Mouse (Mus musculus) lung, adult 2 months (tissue): ENCODE measurements around the gene Cnbd2.

Experiments
- CTCF ChIP-seq: fragments of 200-500 bp; IDR thresholded peaks from 2 replicates; pipeline ENCODE4 v1.5.1; 2011; ENCODE audit warnings: mild to moderate bottlenecking, low read length, control low read depth; ENCODE audit not compliant: insufficient read depth
- POLR2A ChIP-seq: fragments of 200-500 bp; IDR thresholded peaks from 2 replicates; pipeline ENCODE4 v1.6.1; 2011; ENCODE audit warnings: low read depth, mild to moderate bottlenecking, control low read depth, low read length, borderline replicate concordance; ENCODE audit errors: extremely low read depth

DNA sequence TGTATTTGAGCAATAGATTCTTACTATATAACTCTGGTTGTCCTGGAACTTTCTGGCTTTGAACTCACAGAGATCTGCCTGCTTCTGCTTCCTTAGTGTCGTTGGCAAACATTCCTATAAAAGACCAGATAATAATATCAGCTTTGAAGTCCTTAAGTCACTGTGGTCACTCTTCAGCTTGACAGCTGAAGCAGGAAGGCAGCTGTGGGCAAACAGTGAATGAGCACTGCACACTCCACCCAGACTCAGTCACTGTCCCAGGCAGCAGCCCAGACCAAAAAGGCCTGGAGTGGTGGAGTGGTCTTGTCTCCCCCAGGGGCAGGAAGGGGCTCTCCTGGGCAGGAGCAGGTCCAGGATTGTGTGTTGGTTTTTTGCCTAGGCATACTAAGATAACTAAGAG is 20.1 kb upstream of the Cnbd2 start:
- no peak for TF ChIP-seq POLR2A
- no peak for TF ChIP-seq CTCF
